Mouse (Mus musculus): ENCODE measurements around the gene Katna1. TPM values are rescaled to one million over a fixed set of nuclear protein-coding genes. Genes with fewer than 3 reads are reported as not detected.

Katna1 gene
- total RNA-seq, 2 experiments from 2014 or later = 16.7 to 16.9 TPM

DNA sequence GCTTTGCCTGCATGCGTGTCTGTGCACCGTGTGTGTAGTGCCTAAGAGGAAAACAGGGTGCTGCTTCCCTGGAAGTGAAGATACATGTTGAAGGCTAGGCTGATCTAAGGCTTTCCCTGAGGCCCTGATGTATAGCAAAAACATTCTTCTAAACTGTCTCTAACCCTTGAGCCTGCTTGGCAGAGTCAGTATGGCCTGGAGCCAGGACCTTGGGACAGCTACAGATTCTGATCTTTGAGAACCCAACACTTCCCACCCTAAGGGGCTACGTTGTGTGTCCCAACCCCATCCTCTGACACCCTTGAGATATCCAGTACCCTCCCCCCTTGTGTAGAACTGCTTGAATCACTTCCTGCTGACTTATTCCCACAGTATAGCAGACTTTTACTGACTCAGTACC is 52.6 kb downstream of the Katna1 start:
- no peak for DNase-seq (ENCODE audit: low spot score in 2 of 2)

DNA sequence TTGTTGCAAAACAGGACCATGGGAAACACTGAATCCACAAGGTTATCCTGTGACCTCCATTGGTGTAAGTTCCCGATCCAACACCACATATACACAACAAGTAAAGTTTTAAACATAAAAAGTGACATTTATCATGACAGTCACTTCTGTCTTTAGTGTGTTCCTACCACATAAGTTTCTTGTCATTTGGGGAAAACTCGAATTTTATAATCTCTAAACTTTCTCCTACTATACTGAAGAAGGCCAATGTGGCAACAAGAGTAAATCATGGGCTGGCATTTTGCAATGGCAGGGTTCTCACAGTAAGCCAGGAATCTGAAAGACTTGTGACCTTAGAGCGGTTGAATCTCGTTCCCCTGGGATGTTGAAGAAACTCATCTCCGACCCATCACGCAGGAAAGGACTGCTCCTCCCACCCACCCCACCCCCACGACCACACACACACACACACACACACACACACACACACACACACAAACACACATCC is 54.0 kb downstream of the Katna1 start:
- no peak for DNase-seq (ENCODE audit: low spot score in 2 of 2)

DNA sequence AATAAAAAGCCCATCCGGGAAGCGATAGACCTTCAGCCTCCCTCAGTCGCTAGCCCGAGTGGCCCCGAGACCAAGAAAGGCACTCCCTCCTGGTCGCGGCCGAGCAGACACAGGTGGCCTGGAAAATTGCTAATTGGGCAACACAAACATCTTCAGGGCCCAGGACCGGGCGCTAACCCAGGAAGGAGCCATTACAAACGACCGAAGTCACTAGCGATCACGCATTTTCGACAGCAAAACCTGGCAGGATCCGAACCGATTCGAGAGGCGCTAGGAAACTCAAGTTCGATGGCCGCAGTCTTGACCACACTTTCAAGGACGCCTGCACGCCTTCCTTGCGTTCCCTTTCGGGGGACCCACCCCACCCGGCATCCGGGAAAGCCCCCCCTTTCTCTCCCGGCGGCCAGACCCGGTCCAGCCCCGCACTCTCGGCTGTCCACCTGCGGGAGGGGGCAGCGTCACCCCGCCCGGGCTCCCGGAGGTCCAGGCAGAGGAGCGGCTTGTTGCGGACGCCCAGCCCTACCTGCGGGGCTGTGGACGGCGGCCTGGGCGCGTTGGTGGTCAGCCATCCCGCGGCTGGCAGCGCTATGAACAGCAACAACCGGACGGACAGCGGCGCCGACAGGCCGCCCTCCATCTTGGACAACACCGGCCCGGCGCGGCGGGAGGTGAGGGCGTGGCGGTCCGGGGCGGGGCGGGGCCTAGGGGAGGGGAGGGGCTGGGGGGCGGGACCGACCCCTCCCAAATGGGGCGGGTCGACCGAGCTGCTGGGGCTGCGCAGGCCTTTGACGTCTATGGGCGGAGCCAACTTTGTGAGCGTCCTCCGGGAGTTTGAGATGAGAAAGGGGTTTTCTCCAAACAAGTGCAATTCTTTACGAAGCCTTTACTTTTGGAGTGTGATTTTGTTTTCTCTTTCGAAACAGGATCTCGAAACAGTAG is 54.7 kb downstream of the Katna1 start:
- peak; percentile 79 to 86 for DNase-seq (ENCODE audit: low spot score in 2 of 2)

DNA sequence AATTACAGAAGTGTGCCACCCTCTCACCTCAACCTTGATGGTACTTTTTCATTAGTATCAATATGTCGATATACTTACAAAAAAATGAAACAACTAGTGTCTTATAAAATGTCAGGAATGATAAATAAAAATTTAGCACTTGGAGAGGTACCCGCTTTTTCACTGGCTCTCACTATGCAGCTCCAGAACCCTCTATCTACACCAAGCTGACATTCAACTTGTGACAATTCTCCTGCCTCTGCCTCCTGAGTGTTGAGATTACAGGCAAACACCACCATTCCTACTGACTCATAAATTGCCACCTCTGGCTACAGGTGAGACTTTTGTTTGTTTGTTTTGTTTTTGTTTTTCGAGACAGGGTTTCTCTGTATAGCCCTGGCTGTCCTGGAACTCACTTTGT is 55.4 kb downstream of the Katna1 start:
- no peak for DNase-seq (ENCODE audit: low spot score in 2 of 2)

- DNase-seq (ENCODE audit: low spot score in 2 of 2) = no peak
Observed at GRCm38 (mm10) chr10:7787319-7787718, 61.5 kb downstream of the Katna1 start.

DNA sequence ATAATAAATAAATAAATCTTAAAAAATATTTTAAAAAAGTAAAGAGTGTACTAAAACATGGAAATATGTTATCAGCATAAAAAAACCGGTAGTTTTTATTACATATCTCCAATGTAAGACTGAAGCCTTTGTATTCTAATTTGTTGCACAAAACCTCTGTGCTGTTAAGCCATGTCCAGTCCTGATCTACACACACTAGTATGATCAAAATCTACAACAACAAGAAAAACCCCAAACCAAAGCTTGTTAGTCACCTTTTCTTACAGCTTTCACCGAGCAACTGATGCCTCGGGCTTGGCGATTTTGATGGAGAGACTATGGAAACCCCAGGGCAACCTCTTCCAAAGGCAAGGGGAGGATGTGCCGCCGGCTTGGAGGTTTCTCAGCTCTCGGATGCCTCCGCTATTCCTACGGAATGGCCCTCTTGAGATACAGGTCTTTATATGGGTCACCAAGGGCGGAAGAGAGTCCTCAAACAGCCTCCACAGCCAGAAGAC is 66.5 kb downstream of the Katna1 start:
- no peak for DNase-seq (ENCODE audit: low spot score in 2 of 2)

GRCm38 (mm10) chr10:7792751-7793385 is 67.1 kb downstream of the Katna1 start, which contains the start of the genes Ginm1 and Ppil4:
Gene Ginm1 (minus strand): TSS chr10:7792824.
Gene Ppil4 (plus strand): TSS chr10:7792891.
- peak; percentile 88 to 94 for DNase-seq (ENCODE audit: low spot score in 2 of 2)

DNA sequence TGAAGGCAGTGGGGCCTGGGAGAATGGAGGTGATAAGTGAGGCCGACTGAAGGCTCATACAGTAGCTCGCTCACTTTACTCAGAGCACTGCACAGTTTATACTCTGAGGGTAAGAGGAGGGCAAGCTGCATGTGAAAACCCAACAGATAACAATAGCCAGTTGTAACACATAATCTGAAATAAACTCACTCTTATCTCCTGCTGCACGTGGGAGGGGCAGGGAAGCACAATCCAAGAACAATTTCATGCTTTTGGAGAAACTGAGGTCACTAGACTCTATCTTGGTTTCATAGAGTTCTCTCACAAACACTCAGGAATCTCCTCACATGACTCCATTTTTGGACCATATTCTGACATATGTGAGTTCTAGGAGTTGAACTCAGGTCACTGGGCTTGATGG is 75.5 kb downstream of the Katna1 start:
- no peak for DNase-seq (ENCODE audit: low spot score in 2 of 2)

DNA sequence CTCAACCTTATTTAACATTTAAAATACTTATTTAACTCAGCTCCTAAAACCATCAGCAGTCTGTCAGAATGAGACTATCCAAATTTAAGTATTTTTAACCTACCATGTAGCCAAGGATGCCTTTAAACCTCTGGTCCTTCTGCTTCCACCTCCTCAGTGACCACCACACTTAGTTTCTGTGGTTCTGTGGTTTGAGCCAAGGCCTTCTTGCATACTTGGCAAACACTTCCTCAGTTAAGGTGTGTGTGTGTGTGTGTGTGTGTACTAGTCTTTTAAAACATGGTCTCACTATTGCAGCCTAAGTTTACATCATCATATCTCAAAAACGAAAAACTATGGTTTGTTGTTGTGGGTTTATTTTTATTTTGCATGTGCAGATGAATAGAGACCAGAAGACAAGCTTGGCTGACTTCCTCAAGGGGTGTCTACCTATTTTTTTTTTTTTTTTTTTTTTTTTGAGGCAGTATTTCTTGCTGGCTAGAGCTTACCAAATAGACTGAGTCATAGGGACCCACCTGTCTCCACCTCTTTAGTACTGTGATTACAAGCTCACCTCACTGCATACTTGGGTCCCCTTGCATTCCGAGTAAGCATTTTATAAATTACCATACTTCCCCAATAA is 76.8 kb downstream of the Katna1 start:
- no peak for DNase-seq (ENCODE audit: low spot score in 2 of 2)

DNA sequence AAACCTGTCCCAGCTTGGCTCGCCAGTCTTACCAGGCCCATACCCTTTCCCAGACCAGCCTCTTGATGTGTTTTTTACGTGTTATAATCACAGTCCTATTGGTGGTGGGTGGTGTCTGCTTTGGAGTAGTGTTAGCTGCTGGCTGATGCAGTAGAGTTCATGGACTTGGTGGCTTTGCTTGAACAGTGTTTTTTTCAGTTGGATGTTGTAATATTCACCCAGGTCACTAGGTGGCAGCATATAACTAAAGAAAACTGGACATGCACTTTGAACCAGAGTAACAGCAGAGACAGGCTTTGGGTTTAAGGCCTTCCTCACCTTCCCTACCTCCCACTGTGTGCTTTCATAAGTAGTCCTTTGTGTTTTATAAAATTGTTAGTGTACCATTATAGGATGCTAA is 84.1 kb downstream of the Katna1 start:
- DNase-seq (ENCODE audit: low spot score in 2 of 2) = peak; percentile 32 to 51

Other genes starting within 250 kb of the Katna1 start
- 100 to 1,000 TPM; 154 to 165 TPM for gene Lrp11, start 136.2 kb upstream of the Katna1 start, total RNA-seq (2021)
- 1 to 10 TPM; 6.3 to 7.9 TPM for gene Nup43, start 58.5 kb upstream of the Katna1 start, total RNA-seq (2021)
- gene Pcmt1, start 44.9 kb upstream of the Katna1 start, total RNA-seq (2021) = 100 to 1,000 TPM; 197 to 208 TPM
- gene Lats1, start 44.8 kb upstream of the Katna1 start, total RNA-seq (2021) = 10 to 100 TPM; 30.2 to 32.8 TPM
- 10 to 100 TPM; 17.8 to 19.2 TPM for gene Ginm1, start 66.8 kb downstream of the Katna1 start, total RNA-seq (2021)
- gene Ppil4, start 66.9 kb downstream of the Katna1 start, total RNA-seq (2021) = 10 to 100 TPM; 31.7 to 32.3 TPM
- gene Zc3h12d, start 106.5 kb downstream of the Katna1 start, total RNA-seq (2021) = under 1 TPM in 1 of 2 experiments, not detected in 1; 0.26 TPM
- 10 to 100 TPM; 56.8 to 58.1 TPM for gene Tab2, start 230.2 kb downstream of the Katna1 start, total RNA-seq (2021)